Mouse (Mus musculus): Measurements from ENCODE around the gene Tedc2. TPM values are rescaled to one million over a fixed set of nuclear protein-coding genes. Genes with fewer than 3 reads are reported as not detected.

Gene Tedc2
- total and polyA plus RNA-seq, 3 experiments: 11.8 to 14.5 (median 14.1) TPM

GRCm38 (mm10) chr17:24220435-24221411, at the start of gene Tedc2 (continued):
- TF ChIP-seq ZNF384 (IDR thresholded peaks at IDR 0.05; ENCODE audit: low read depth, low read length): no peak

GRCm38 (mm10) chr17:24267133-24267532, 46.5 kb upstream of the Tedc2 start:
- Histone ChIP-seq H3K4me2 (ENCODE audit: insufficient read depth, low read depth, poor library complexity, severe bottlenecking) (no peak overlapping the region), H3K79me2 (replicated peaks; ENCODE audit: control insufficient read depth, extremely low read depth, insufficient read depth, poor library complexity, severe bottlenecking) (no peaks in the 10 kb centered on the region), H3K27ac (ENCODE audit: insufficient read depth, low read depth) (no peak overlapping the region), H3K4me3 (replicated peaks in 1 of 3; ENCODE audit: low read depth in 2 of 3, low read length in 2 of 3, poor library complexity in 1 of 3) (no peak overlapping the region), H3K9me3 (replicated peaks; ENCODE audit: low read length) (peaks cover 8% of the 10 kb centered on the region), H3K36me3 (replicated peaks in 1 of 2; ENCODE audit: control insufficient read depth in 1 of 2, insufficient read depth in 1 of 2, low read length in 1 of 2) (no peaks in the 10 kb centered on the region), H3K9ac (ENCODE audit: insufficient read depth, low read depth) (no peak overlapping the region), H3K4me1 (ENCODE audit: control insufficient read depth in 1 of 2, insufficient read depth in 2 of 2) (no peaks in the 10 kb centered on the region), H3K27me3 (replicated peaks) (no peaks in the 10 kb centered on the region)
- dilution Hi-C loops (cut with MboI; ENCODE audit: extremely low pct_ligation_motif_present, extremely low pct_unique_long_range_greater_than_20kb, low sequenced_read_pairs) (no loop called here), in situ Hi-C loops (cut with MboI; ENCODE audit: low pct_ligation_motif_present, low pct_unique_long_range_greater_than_20kb, low sequenced_read_pairs) (no loop called here)
- no peak for DNase-seq (ENCODE audit: extremely low read depth)
- TF ChIP-seq JUND (conservative IDR thresholded peaks at IDR 0.05; ENCODE audit: low read depth, low read length) (no peak), ZC3H11A (IDR thresholded peaks at IDR 0.05; ENCODE audit: low read depth, low read length) (no peak), E2F4 (IDR thresholded peaks at IDR 0.05; ENCODE audit: insufficient replicate concordance, low read depth, low read length) (no peak), RAD21 (IDR thresholded peaks at IDR 0.05; ENCODE audit: low read depth, low read length) (no peak), SIN3A (IDR thresholded peaks at IDR 0.05; ENCODE audit: low read length) (no peak), ETS1 (conservative IDR thresholded peaks at IDR 0.05; ENCODE audit: low read depth, low read length) (no peak), USF2 (conservative IDR thresholded peaks at IDR 0.05; ENCODE audit: low read depth, low read length) (no peak), MAX (IDR thresholded peaks at IDR 0.05; ENCODE audit: low read length) (no peak), TCF12 (IDR thresholded peaks at IDR 0.05; ENCODE audit: low read depth, low read length) (no peak), GABPA (IDR thresholded peaks at IDR 0.05; ENCODE audit: insufficient replicate concordance, low read depth, low read length) (no peak), MXI1 (IDR thresholded peaks at IDR 0.05; ENCODE audit: low read depth, low read length) (no peak), MYC (IDR thresholded peaks at IDR 0.05; ENCODE audit: low read depth, low read length) (no peak), HCFC1 (IDR thresholded peaks at IDR 0.05; ENCODE audit: low read depth, low read length) (no peak), POLR2A (IDR thresholded peaks at IDR 0.05; ENCODE audit: low read depth, low read length) (no peak), MAFK (IDR thresholded peaks at IDR 0.05; ENCODE audit: insufficient replicate concordance, low read length) (no peak), CTCF (conservative IDR thresholded peaks at IDR 0.05 in 1 of 2, IDR thresholded peaks at IDR 0.05 in 1 of 2; ENCODE audit: low read depth in 2 of 2, low read length in 2 of 2) (no peak), POLR2AphosphoS2 (IDR thresholded peaks at IDR 0.05; ENCODE audit: low read depth, low read length) (no peak), ZKSCAN1 (IDR thresholded peaks at IDR 0.05; ENCODE audit: borderline replicate concordance, low read depth, low read length) (no peak)

All from CH12.LX (cell line).